ENCODE assay signal across 18 mouse cellular contexts in genomic region chr4:49149251-49149650, GRCm38 (mm10).
DNase-seq lines count a peak whose midpoint lies in the region; ATAC-seq and TF ChIP-seq lines count a peak whose summit lies in the region.
"Had no signal": no experiment of that assay in that cellular context is flagged by ENCODE, and none has a peak within 500 bp of the region (broad histone marks: within the 10 kb centered on the region; RNA-seq: fewer than 3 reads in every experiment).

No protein-coding gene starts in this region.

- no peak overlapping the region for H3K4me3 ChIP-seq in forebrain, postnatal 0 days (ENCODE audit: low read depth, low read length)
- no peak overlapping the region for H3K4me3 ChIP-seq in forebrain, embryonic 16.5 days (replicated peaks; ENCODE audit: low read length)
- no peak overlapping the region for H3K4me3 ChIP-seq in kidney, embryonic 15.5 days (replicated peaks)
- H3K4me3 ChIP-seq in midbrain, embryonic 16.5 days (ENCODE audit: low read depth, low read length), result no peak overlapping the region
- H3K4me3 ChIP-seq in midbrain, embryonic 13.5 days (replicated peaks), result no peak overlapping the region
- H3K4me3 ChIP-seq: embryonic facial prominence, embryonic 13.5 days; heart, embryonic 10.5 days had no signal

- WGBS in forebrain, postnatal 0 days, result 74% methylated on average over 2 of the region's 2 CpGs
- 74% methylated on average over 2 of the region's 2 CpGs for WGBS in forebrain, embryonic 16.5 days
- 59% methylated on average over 2 of the region's 2 CpGs for WGBS in kidney, embryonic 15.5 days
- 79% methylated on average over 2 of the region's 2 CpGs for WGBS in midbrain, embryonic 16.5 days
- 87% methylated on average over 2 of the region's 2 CpGs for WGBS in midbrain, embryonic 13.5 days

- no peak overlapping the region for H3K9ac ChIP-seq in forebrain, postnatal 0 days
- H3K9ac ChIP-seq in forebrain, embryonic 16.5 days (replicated peaks; ENCODE audit: low read depth, low read length), result no peak overlapping the region
- no peak overlapping the region for H3K9ac ChIP-seq in kidney, embryonic 15.5 days
- no peak overlapping the region for H3K9ac ChIP-seq in midbrain, embryonic 16.5 days (ENCODE audit: low read depth, low read length)
- no peak overlapping the region for H3K9ac ChIP-seq in midbrain, embryonic 13.5 days (replicated peaks)
- H3K9ac ChIP-seq: embryonic facial prominence, embryonic 13.5 days; hindbrain, embryonic 14.5 days had no signal

- no peak for ATAC-seq in forebrain, postnatal 0 days
- no peak for ATAC-seq in forebrain, embryonic 16.5 days
- 0 out of 2 replicates have a peak, but pooled peaks have one; percentile 52 for ATAC-seq in kidney, embryonic 15.5 days (replicated peaks; ENCODE audit: low FRiP score)
- ATAC-seq in midbrain, embryonic 16.5 days, result 0 out of 2 replicates have a peak, but pooled peaks have one; percentile 16
- no peak for ATAC-seq in midbrain, embryonic 13.5 days

- TF ChIP-seq CTCF in forebrain, postnatal 0 days (IDR thresholded peaks at IDR 0.05; ENCODE audit: low read depth), result no peak

- DNase-seq in forebrain, postnatal 0 days, result no peak
- no peak for DNase-seq in kidney, adult 18-20 months
- DNase-seq: adrenal gland, adult 2 months; adrenal gland, postnatal 25 days; cerebellum, adult 18-20 months; cerebellum, adult 9-11 months; cerebellum, postnatal 36 days; gastrocnemius, postnatal 10 days; heart, adult 18-20 months; heart, postnatal 10 days; heart, postnatal 4 days had no signal

- H3K4me1 ChIP-seq in forebrain, postnatal 0 days (ENCODE audit: insufficient read depth), result peaks cover 5% of the 10 kb centered on the region; the same call in 1 of the 2 replicates
- peaks cover 6% of the 10 kb centered on the region for H3K4me1 ChIP-seq in forebrain, embryonic 16.5 days (replicated peaks; ENCODE audit: control insufficient read depth, insufficient read depth, low read length)
- no peaks in the 10 kb centered on the region for H3K4me1 ChIP-seq in kidney, embryonic 15.5 days
- 0 out of 2 replicates have a peak, but pooled peaks cover 4% of the 10 kb centered on the region for H3K4me1 ChIP-seq in midbrain, embryonic 16.5 days (ENCODE audit: control insufficient read depth, insufficient read depth, low read length)
- H3K4me1 ChIP-seq in midbrain, embryonic 13.5 days (replicated peaks), result no peaks in the 10 kb centered on the region
- H3K4me1 ChIP-seq: embryonic facial prominence, embryonic 13.5 days; heart, embryonic 10.5 days had no signal

- no peaks in the 10 kb centered on the region for H3K36me3 ChIP-seq in forebrain, postnatal 0 days (ENCODE audit: insufficient read depth)
- H3K36me3 ChIP-seq in forebrain, embryonic 16.5 days (ENCODE audit: control insufficient read depth, insufficient read depth), result no peaks in the 10 kb centered on the region
- no peaks in the 10 kb centered on the region for H3K36me3 ChIP-seq in kidney, embryonic 15.5 days
- H3K36me3 ChIP-seq in midbrain, embryonic 16.5 days (ENCODE audit: control insufficient read depth, insufficient read depth, low read length), result no peaks in the 10 kb centered on the region
- H3K36me3 ChIP-seq in midbrain, embryonic 13.5 days, result no peaks in the 10 kb centered on the region
- H3K36me3 ChIP-seq: embryonic facial prominence, embryonic 13.5 days; heart, embryonic 10.5 days had no signal

- no peaks in the 10 kb centered on the region for H3K9me3 ChIP-seq in forebrain, postnatal 0 days (ENCODE audit: low read length)
- no peaks in the 10 kb centered on the region for H3K9me3 ChIP-seq in forebrain, embryonic 16.5 days (ENCODE audit: control insufficient read depth, low read length)
- H3K9me3 ChIP-seq in kidney, embryonic 15.5 days (replicated peaks), result no peaks in the 10 kb centered on the region
- H3K9me3 ChIP-seq in midbrain, embryonic 16.5 days (replicated peaks; ENCODE audit: control insufficient read depth, low read length, poor library complexity, severe bottlenecking), result no peaks in the 10 kb centered on the region
- H3K9me3 ChIP-seq in midbrain, embryonic 13.5 days, result no peaks in the 10 kb centered on the region
- H3K9me3 ChIP-seq: embryonic facial prominence, embryonic 13.5 days; heart, embryonic 10.5 days had no signal

- H3K27me3 ChIP-seq in forebrain, postnatal 0 days (ENCODE audit: insufficient read depth, low read length), result no peaks in the 10 kb centered on the region
- no peaks in the 10 kb centered on the region for H3K27me3 ChIP-seq in forebrain, embryonic 16.5 days (replicated peaks; ENCODE audit: control insufficient read depth, insufficient read depth, low read length)
- H3K27me3 ChIP-seq in kidney, embryonic 15.5 days, result no peaks in the 10 kb centered on the region
- H3K27me3 ChIP-seq in midbrain, embryonic 16.5 days (ENCODE audit: control insufficient read depth, insufficient read depth, low read depth, low read length), result no peaks in the 10 kb centered on the region
- H3K27me3 ChIP-seq in midbrain, embryonic 13.5 days, result no peaks in the 10 kb centered on the region
- H3K27me3 ChIP-seq: embryonic facial prominence, embryonic 13.5 days had no signal

- 0 out of 2 replicates have a peak overlapping the region, but pooled peaks have one; percentile 15 for H3K27ac ChIP-seq in forebrain, postnatal 0 days (ENCODE audit: low read depth, low read length)
- no peak overlapping the region for H3K27ac ChIP-seq in forebrain, embryonic 16.5 days (ENCODE audit: low read length)
- no peak overlapping the region for H3K27ac ChIP-seq in kidney, embryonic 15.5 days
- no peak overlapping the region for H3K27ac ChIP-seq in midbrain, embryonic 16.5 days (ENCODE audit: low read length)
- H3K27ac ChIP-seq in midbrain, embryonic 13.5 days, result no peak overlapping the region
- H3K27ac ChIP-seq: embryonic facial prominence, embryonic 13.5 days; heart, embryonic 10.5 days; hindbrain, embryonic 14.5 days had no signal

- H3K4me2 ChIP-seq in forebrain, postnatal 0 days (ENCODE audit: low read depth), result no peak overlapping the region
- H3K4me2 ChIP-seq in forebrain, embryonic 16.5 days (ENCODE audit: low read length), result no peak overlapping the region
- H3K4me2 ChIP-seq in kidney, embryonic 15.5 days, result no peak overlapping the region
- H3K4me2 ChIP-seq in midbrain, embryonic 16.5 days (ENCODE audit: low read length), result no peak overlapping the region
- no peak overlapping the region for H3K4me2 ChIP-seq in midbrain, embryonic 13.5 days (replicated peaks)
- H3K4me2 ChIP-seq: embryonic facial prominence, embryonic 13.5 days; hindbrain, embryonic 14.5 days had no signal

Comparison
In these comparisons a context has a peak if more than half of its experiments do, and no peak if none do; other contexts are left out.
1. ATAC-seq: peak in kidney, embryonic 15.5 days (single experiment) and midbrain, embryonic 16.5 days (single experiment); none in forebrain, postnatal 0 days (single experiment), forebrain, embryonic 16.5 days (single experiment) and midbrain, embryonic 13.5 days (single experiment).